Mouse (Mus musculus) E14TG2a.4 (cell line): ENCODE data around the gene Olfr1368.

Experiments
- CTCF ChIP-seq: conservative IDR thresholded peaks from 2 replicates; pipeline ENCODE4 v1.5.1; 2014; ENCODE audit warnings: low read length
- NANOG ChIP-seq: IDR thresholded peaks from 2 replicates; pipeline ENCODE4 v1.6.1; 2014; ENCODE audit warnings: borderline replicate concordance, low read length, mixed read lengths

- no peak for TF ChIP-seq CTCF
- TF ChIP-seq NANOG: no peak
Observed at GRCm38 (mm10) chr13:21145767-21146166, at the start of gene Olfr1368.
